Mouse (Mus musculus) spleen, postnatal 14 days (tissue): Measurements from ENCODE around the gene Lamc2.
"Not testable (repeated sequence)": the region's sequence is repeated elsewhere in the genome, so short reads cannot be mapped to it uniquely, and the experiment has no call there.

ENCODE experiments used
- DNase-seq, 2 experiments: peaks; one replicate each; pipeline ENCODE4 v3.0.0; 2021 to 2022; ENCODE audit warnings: low spot score in 2 of 2

Gene Lamc2

GRCm38 (mm10) chr1:153095826-153096727 lies 90.2 kb downstream of the Lamc2 start:
- no peak for DNase-seq

- DNase-seq, result no peak
Measured at GRCm38 (mm10) chr1:153095328-153095727, 90.9 kb downstream of the Lamc2 start.

- DNase-seq, result no peak
Measured at GRCm38 (mm10) chr1:153094226-153095076, 91.8 kb downstream of the Lamc2 start.

- DNase-seq, result no peak
Measured at GRCm38 (mm10) chr1:153093581-153093980, 92.7 kb downstream of the Lamc2 start.

GRCm38 (mm10) chr1:153093172-153093571 lies 93.1 kb downstream of the Lamc2 start:
- DNase-seq, result no peak

- DNase-seq, result peak in 1 of 2 experiments; percentile 11
Measured at GRCm38 (mm10) chr1:153092237-153092975, 93.8 kb downstream of the Lamc2 start.

- DNase-seq, result no peak
Measured at GRCm38 (mm10) chr1:153091438-153092236, 94.6 kb downstream of the Lamc2 start.

GRCm38 (mm10) chr1:153090807-153091206 lies 95.4 kb downstream of the Lamc2 start:
- no peak for DNase-seq

- DNase-seq, result no peak
Measured at GRCm38 (mm10) chr1:153090081-153090480, 96.2 kb downstream of the Lamc2 start.

- DNase-seq, result no peak
Measured at GRCm38 (mm10) chr1:153087771-153088170, 98.5 kb downstream of the Lamc2 start.

GRCm38 (mm10) chr1:153085198-153085597 lies 101.0 kb downstream of the Lamc2 start:
- no peak for DNase-seq

GRCm38 (mm10) chr1:153084191-153084590 lies 102.1 kb downstream of the Lamc2 start:
- DNase-seq, result no peak

GRCm38 (mm10) chr1:153083233-153083632 lies 103.0 kb downstream of the Lamc2 start:
- not testable (repeated sequence) for DNase-seq

GRCm38 (mm10) chr1:153075955-153076354 lies 110.3 kb downstream of the Lamc2 start:
- DNase-seq, result no peak

- DNase-seq, result no peak
Measured at GRCm38 (mm10) chr1:153075087-153075736, 111.0 kb downstream of the Lamc2 start.

- no peak for DNase-seq
Measured at GRCm38 (mm10) chr1:153073441-153073840, 112.8 kb downstream of the Lamc2 start.
